Mouse (Mus musculus) ovary, postnatal 36 days (tissue): Measurements from ENCODE around the gene Asb10.
"Not testable (repeated sequence)": the region's sequence is repeated elsewhere in the genome, so short reads cannot be mapped to it uniquely, and the experiment has no call there.

Source experiments
- DNase-seq: peaks from one replicate; pipeline ENCODE4 v3.0.0; 2022; ENCODE audit warnings: low spot score, mixed read lengths

Asb10 gene

GRCm38 (mm10) chr5:24540387-24541143 is at the start of gene Asb10:
Gene Asb10, minus strand, starts transcription at chr5:24540978.
- DNase-seq, result peak; percentile 53

- no peak for DNase-seq
Observed at GRCm38 (mm10) chr5:24589511-24590500, 49.0 kb upstream of the Asb10 start.

- no peak for DNase-seq
Observed at GRCm38 (mm10) chr5:24587200-24587577, 46.4 kb upstream of the Asb10 start.

GRCm38 (mm10) chr5:24586547-24587199 is 45.9 kb upstream of the Asb10 start, which contains the start of gene Chpf2:
Gene Chpf2, plus strand, starts transcription at chr5:24586741.
- DNase-seq, result peak; percentile 76

- DNase-seq, result no peak
Observed at GRCm38 (mm10) chr5:24586106-24586505, 45.3 kb upstream of the Asb10 start.

- no peak for DNase-seq
Observed at GRCm38 (mm10) chr5:24578109-24578963, 37.6 kb upstream of the Asb10 start.

- peak; percentile 100 for DNase-seq
Observed at GRCm38 (mm10) chr5:24577183-24577929, 36.6 kb upstream of the Asb10 start, which contains the start of gene Abcf2. Gene Abcf2, minus strand, starts transcription at chr5:24577467.

- DNase-seq, result no peak
Observed at GRCm38 (mm10) chr5:24576801-24577182, 36.0 kb upstream of the Asb10 start.

GRCm38 (mm10) chr5:24575948-24576347 is 35.2 kb upstream of the Asb10 start:
- DNase-seq, result no peak

- no peak for DNase-seq
Observed at GRCm38 (mm10) chr5:24556709-24557108, 15.9 kb upstream of the Asb10 start, which contains the start of gene 4931409K22Rik. Gene 4931409K22Rik, minus strand, starts transcription at chr5:24556809.

GRCm38 (mm10) chr5:24555335-24555734 is 14.6 kb upstream of the Asb10 start:
- not testable (repeated sequence) for DNase-seq

- DNase-seq, result no peak
Observed at GRCm38 (mm10) chr5:24553621-24554244, 13.0 kb upstream of the Asb10 start.

GRCm38 (mm10) chr5:24551317-24551688 is 10.5 kb upstream of the Asb10 start:
- no peak for DNase-seq

- peak; percentile 69 for DNase-seq
Observed at GRCm38 (mm10) chr5:24550598-24551316, 10.0 kb upstream of the Asb10 start.

GRCm38 (mm10) chr5:24542643-24543042 is 1.9 kb upstream of the Asb10 start:
- DNase-seq, result no peak

GRCm38 (mm10) chr5:24541144-24541569 is 379 bp upstream of the Asb10 start:
- DNase-seq, result no peak

- no peak for DNase-seq
Observed at GRCm38 (mm10) chr5:24539571-24540296, 1.0 kb downstream of the Asb10 start.

GRCm38 (mm10) chr5:24537618-24538017 is 3.2 kb downstream of the Asb10 start:
- DNase-seq, result no peak

GRCm38 (mm10) chr5:24536511-24536910 is 4.3 kb downstream of the Asb10 start:
- peak; percentile 41 for DNase-seq
